Mouse (Mus musculus): ENCODE measurements around the gene Cfap73. TPM values are rescaled to one million over a fixed set of nuclear protein-coding genes. Genes with fewer than 3 reads are reported as not detected.
A peak's percentile ranks its signal among the peaks of the same experiment; 100 is the strongest.

Cfap73 gene
- total RNA-seq, 1 experiment from 2014 or later, result 3.1 TPM

DNA sequence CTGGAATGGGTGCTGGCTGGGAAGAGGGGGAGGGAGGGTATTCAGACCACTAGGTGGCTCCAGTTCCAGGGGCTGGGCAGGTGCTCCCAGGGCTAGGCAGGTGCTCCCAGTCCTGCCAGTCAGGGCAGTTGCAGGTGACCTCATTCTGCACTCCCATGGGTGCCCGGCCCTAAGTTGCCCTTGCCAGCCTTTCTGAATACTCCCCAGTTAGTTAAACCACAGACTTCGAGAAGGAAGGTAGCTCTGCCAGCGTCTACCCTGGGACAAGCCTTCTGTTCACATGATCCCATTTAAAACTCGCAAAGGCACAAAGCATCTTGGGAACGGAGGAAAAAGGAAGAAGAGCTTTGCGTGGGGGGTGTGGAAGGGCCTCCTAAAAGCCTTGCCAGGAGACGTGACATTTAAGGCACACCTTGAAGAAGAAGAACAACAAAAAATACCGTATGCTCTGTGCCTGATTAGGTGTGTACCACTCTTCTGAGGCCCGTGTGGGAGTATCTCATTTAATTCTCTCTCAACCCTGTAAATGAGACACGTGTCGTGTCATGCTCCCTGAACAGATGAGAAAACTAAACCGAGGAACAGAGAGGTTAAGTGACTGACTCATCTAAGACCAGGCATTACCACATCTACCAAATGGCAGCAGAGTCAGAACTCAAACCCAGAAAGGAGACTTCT, 13.9 kb upstream of the Cfap73 start:
- no peak for DNase-seq

DNA sequence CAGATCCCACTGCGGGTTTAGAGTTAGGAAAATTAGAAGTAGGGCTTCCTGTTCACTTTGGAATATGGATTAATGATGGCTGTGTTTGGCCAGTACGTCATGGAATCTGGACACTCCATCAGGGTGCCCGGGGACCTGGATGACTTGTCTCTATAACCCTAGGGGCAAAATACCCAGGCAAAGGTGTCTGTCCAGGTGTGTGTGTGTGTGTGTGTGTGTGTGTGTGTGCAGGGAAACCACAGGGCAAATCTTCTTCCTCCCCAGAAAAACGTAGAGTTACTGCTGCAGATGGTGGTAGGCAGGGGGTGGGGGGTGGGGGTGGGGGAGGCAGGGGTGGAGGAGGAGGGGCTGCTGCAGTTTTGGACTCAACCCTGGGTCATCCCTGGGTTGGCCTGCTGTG, 13.3 kb upstream of the Cfap73 start:
- no peak for DNase-seq

DNA sequence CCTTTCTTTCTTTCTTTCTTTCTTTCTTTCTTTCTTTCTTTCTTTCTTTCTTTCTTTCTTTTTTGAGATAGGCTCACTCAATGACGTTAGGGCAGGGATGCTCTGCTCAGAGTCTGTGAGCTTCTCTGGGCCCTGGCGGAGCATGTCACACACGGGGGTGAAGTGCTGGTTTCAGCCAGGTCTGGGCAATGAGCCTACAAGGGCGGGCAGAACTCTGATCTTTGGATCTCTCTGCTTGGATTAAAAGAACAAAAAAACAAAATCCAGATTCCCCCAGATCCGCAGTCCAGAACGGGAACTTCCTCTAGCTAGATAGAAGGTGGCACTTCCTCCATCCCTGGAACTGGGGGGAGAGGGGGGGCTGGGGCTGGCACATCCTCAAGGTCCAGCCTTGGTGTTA, 11.8 kb upstream of the Cfap73 start:
- DNase-seq, result peak; percentile 63

DNA sequence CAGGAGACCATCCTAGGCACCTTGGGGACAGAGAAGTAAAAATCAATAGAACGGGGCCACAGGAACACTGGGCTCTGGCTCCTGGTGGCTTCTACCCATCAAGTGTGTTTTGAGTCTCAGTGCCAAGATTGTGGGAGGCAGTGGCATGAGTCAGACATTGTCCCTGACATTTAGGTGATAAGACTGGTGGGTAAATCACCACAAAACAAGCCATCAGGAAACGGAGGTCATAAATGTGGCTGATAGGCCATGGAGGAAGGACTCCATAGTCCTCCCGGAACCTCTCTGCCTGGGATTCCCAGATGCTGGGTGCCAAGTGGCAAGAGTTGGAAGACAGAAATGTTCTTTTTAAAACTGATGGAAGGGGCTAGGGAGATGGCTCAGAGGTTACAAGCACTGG, 10.2 kb upstream of the Cfap73 start:
- peak; percentile 43 for DNase-seq

DNA sequence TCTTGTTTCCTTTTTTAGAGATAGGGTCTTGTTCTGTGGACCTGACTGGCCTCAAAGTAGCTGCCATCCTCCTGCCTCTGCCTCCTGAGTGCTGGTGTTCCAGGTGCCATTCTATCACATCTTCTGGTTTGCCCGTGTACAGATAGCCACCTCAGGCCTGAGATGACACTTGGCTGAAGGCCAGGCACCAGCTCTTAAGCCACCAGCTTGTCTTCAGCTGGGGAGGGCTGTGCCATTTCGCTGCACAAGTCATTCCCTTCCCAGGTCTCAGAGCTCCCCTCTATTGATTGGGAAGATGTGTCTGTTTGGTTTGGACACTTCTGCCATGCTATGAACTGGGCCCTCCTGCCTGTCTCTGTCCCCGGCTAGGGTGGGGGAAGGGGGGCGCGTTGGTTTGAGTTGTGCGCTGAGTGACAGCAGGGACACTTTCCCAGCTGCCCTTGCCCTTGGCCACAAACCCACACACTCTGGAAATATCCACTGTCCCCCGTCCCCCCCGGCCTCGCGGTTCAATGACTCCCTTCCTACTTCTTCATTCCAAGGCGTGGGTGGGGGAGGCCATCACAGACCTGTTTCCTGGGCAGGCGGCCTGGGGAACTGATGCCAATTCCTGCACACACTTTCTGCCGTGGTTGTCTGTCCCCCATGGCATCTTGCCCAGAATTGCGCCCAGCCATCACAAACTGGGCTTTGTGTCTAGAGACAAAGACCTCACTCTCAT, 9.5 kb upstream of the Cfap73 start:
- peak; percentile 77 for DNase-seq

DNA sequence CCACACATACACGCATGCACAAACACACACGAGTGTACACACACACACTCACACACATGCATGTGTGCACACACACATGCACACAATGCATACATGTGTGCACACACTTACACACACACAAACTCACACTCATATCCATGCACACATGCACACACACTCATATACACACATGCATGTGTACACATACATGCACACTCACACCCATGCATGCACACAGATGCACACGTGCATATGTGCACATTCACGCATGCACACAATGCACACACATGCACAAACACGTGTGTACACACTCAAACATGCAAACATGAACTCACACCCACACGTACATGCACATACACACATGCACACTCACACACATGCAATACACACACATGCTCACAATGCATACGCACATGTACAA, 6.1 kb upstream of the Cfap73 start:
- no peak for DNase-seq

DNA sequence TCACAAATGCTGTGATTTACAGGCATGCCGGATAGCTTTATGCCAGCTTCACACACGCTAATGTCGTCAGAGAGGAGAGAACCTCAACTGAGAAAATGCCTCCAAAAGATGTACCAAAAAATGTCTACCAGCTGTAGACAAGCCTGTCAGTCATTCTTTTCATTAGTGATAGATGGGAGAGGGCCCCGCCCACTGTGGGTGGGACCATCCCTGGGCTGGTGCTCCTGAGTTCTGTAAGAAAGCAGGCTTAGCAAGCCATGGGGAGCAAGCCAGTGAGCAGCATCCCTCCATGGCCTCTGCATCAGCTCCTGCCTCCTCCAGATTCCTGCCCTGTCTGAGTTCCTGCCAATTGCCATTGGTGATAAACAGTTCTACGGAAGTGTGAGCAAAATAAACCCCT, 1.6 kb upstream of the Cfap73 start:
- no peak for DNase-seq

DNA sequence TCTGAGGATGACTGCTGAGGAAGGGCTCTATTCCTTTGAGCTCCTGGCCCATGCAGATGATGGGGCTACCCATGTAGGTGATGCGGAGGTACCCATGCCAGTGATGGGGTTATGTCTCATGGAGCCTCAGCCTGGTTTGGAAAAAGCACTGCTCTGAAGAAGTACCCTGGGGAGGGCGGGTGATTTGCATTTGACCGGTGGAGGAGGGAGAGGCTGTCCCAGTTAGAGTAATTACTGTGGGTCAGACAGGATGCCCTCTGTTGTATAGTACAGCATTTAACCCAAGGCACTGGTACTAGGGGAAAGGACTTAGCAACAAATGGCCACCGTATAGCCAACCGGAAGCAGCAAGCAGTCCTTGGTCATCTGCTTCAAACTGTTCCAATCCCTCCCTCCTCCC, 825 bp upstream of the Cfap73 start:
- no peak for DNase-seq

DNA sequence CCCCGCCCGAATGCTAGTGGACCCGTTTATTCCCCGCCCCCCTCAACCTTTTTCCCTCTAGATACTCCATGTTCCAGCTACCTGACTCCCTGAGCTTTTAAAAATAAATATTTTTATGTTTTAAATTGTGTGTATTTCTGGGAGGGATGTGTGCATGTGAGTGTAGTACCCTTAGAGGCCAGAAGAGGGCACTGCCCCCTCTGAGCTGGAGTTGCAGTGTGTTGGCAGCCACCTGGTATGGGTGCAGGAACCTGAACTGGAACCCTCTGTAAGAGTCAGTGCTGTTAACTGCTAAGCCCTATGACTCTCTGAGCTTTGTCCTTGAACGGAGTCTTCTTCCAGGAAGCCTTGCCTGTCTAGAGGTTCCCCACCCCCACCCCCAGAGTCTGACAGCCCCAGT, 2.1 kb downstream of the Cfap73 start:
- DNase-seq, result no peak

DNA sequence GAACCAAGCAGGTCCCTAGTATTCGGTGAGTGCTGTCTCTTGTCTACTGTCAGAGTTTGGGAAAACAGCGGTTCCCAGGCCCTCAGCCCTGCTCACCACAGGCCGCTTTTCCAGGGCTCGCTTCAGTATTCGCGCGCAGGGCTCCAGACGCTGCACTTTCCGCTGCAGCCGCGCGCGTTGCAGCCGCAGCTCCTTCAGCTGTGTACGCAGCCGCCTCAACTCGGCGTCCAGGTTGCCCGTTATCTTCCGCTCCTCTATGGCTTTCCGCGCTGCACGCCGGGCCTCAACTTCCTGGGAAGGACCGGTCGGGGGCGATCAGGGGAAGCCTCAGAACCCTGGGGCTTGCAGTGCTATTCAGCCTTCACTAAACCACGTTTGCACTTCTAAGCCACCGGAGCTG, 2.9 kb downstream of the Cfap73 start:
- no peak for DNase-seq

DNA sequence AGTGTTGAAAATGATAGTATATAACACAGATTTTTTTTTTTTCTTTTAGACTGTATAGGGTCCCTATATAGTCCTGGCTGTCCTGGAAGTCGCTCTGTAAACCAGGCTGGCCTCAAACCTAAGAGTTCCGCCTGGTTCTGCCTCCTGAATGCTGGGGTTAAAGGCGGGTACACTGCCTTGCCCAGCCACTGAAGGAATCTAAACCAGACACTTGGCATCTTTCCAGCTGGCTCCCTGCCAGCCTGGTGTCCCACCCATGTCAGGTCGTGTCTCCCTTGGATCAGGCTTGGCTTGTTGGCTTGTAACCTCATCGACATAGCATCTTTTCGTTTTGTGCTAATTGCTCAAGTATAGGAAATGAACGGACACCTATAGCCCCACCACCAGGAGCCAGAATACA, 5.4 kb downstream of the Cfap73 start:
- no peak for DNase-seq

DNA sequence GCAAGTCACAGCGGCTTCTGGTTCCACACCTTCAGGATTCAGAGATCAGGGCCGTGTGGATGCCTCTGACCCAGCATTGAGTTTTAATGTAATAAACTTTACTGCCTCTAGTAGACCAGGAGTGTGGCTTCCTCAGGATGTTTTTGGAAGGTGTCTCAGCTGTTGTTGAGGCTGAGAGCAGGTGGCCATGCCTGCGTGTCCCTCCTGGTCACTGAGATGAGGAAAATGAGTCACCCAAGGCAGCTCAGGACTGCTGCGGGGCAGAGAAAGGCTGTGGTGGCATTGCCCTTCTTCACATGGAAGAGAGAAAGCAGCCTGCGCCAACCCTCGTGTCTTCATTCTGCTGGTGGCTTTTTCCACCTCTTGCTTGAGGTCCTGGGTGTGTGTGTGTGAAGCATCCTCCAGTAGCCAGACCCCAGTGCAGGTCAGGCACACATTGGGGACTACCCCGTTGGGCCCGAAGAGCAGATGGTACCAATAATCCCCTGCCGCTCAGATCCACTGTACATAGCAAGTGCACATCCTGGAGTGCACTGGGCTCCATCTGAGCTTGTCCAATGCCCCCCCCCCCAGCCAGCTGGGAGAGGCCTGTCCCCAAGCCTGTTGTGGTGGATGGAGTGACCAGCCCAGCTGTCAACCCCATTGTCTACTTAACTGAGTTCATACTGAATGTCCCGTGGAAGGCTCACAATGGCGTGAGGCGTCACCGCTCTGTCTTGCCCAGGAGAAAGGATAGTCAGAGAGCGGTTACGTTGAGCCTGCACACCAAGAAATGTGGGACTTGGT, 6.3 kb downstream of the Cfap73 start:
- no peak for DNase-seq

DNA sequence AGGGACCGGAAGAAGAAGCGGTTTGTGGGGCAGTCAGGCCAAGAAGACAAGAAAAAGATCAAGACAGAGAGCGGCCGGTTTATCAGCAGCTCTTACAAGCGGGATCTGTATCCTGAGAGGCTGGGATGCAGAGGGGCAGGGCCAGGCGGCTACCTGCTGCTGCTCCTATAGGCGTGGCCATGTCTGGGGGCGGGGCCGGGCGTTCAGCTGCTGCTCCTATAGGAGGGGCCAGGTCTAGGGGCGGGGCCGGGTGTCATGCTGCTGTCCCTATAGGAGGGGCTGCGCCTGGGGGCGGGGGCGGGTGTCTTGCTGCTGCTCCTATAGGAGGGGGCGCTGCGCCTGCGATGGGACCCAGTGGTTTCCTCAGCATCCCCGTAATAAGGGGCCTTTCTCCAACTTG, 7.6 kb downstream of the Cfap73 start:
- no peak for DNase-seq

DNA sequence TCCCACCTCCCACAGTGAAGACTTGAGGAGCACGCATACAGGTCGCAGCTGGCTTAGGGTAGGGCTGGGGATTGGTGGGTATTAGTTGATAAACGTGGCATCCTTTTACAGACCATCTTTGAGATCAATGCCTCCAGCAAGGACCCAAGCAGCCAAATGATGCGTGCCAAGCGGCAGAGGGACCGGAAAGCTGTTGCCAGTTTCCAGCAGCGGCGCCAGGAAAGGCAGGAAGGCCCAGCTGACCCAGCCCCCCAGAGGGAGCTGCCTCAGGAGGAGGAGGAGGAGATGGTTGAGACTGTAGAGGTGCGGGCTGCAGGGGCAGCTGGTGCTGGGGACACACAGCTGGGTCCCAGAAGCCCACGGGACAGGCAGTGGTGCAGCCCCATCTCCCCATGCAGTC, 9.6 kb downstream of the Cfap73 start:
- DNase-seq, result no peak

DNA sequence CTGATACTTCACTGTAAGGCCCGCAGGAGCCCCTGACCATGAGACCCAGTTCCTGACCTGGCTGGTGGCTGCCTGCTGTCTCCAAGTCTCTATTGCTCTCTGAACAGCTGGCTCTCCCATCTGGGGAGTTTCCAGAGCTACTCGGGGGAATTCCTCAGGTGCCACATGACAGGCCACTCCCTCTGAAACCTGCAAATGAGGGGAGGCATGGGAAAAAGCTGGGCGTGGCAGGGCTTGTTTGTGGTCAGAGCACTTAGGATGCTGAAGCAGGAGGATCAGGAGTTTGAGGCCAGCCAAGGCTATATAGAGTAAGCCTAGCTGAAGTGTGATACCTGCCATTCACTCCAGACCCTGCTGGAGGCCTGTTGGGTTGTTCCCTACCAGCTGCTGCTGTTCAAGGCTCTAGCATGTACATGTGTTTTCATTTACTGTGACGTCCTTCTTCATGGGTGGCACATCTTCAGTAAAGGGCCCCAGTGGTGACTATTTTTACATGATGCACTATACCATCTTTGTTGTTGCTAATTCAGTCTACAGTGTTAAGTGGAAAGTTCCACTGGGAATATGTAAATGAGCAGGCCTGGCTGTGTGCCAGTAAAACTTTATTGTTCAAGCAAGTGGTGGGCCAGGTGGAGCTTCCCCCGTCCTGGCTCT, 11.7 kb downstream of the Cfap73 start:
- no peak for DNase-seq

DNA sequence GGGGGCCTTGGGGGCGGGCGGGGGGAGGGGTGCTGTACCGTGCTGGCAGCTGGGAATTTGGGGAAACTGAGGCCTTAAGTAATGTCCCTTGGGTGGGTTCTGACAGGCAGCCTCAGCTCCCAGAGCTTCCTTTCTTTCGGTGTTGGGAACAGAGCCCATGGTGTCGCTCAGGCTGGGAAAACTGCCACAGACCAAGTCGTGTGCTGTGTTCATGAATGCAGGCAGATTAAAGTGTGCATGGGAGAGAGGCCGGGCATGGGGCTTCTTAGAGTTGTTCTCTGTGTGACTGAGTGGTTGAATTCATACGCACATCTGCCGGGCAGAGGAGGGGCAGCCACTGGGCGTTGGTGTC, 12.2 kb downstream of the Cfap73 start:
- no peak for DNase-seq

DNA sequence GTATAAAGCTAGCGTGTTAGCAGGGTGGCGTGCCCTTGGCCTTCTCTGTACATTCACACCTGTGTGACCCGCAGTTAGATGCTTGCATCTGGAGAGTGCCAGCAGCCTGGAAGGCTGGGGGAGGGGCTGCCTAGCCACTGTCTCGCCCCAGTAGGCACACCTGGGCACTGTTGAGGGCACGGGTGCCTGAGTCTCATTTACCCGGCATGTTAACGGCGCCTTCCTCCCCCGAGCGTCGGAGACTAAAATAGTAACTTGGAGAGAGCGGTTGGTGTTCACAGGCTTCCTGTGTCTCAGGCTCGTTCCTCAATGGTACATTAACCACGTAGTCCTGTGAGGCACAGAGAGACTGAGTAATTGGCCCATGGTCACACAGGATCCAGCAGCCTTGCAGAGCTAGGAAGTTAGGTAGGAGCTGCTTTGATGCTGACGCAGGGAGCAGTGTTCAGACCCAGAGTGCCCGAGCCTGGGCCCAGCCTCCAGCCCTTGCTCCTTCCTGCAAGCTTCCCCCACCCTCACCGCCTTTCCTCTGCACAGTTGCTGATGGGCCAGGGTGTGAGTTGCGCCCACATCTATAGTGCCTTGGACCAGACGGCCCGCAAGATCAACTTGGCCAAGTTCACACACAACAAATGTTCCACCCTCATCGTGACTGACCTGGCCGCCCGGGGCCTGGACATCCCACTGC, 12.8 kb downstream of the Cfap73 start:
- DNase-seq, result no peak

DNA sequence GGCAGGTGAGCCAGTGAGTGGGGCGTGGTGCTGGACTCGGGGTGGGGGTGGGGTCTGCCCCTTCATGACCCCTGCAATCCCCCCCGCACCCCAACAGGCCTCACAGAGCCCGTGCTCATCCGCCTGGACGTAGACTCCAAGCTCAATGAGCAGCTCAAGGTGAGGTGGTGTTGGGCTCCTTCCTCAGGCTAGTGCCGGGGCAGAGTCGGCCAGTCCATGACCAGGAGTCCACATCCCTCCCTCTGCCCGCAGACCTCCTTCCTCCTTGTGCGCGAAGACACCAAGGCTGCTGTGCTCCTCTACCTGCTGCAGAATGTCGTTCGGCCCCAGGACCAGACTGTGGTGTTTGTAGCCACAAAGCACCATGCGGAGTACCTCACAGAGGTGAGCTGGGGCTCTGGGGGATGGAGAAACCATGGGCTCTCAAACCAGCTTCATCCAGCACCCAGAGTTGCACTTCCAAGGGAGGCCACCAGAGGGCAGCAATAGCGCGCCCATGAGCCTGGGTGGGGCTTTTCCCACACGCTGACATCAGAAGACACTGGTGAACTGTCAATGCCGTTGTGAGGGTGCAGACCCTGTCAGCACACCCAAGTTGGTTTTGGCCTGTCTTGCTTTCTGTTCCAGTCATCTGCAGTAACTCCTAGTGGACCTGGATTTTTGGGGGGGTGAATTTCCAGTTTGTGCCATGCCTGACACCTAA, 13.5 kb downstream of the Cfap73 start:
- DNase-seq, result peak; percentile 87

DNA sequence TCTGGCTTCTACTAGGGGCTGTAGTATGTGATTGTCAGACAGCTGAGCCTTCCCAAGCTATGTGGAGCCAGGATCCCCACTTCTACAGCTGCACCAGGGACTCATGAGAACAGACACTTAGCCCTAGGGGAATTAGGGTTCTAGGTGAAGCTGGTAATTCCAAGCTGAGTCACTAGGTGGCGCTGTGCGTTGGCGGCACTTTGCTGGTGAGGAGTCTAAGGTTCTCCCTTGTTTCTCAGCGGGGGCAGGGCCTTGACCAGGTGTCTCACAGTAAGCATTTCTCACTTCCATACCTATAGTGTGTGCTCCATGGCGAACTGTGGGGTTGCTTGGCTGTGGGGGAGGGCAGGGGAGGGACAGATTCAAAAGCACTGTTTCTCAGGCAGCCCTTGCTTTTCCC, 14.8 kb downstream of the Cfap73 start:
- peak; percentile 67 for DNase-seq

DNA sequence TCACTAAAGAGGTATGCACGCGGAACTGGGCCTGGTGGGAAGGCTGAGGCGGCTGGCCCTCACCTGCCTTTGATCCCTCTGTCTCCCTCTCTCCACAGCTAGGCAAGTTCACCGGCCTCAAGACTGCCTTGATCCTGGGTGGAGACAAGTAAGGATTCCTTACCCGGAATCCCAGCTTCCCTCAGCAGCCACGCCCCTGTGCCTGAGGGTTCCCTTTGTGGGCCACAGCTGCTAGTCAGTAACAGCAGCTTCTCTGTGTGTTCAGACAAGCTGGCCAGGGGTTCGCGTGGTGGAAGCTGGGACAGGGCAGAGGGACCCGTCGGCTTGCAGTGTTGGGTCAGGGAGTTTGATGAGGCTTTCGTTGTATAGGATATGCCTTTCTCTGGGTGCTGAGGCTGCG, 15.3 kb downstream of the Cfap73 start:
- DNase-seq, result no peak

DNA sequence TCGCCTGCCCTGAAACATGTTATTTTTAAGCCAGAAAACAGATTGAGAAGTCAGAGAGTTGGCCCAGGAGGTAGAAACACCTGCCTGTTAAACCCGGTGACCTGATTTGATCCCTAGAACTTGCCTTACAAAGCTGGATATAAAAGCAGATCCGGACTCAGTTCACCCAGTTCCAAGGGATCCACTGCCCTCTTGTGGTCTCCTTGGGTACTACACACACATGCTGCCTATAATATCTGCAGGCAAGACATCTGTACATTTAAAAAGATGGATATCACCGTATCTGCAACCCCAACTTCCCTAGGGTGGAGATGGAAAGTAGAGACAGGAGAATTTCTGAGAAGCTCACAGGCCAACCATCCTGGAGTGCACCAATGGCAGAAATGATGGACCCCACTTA, 18.1 kb downstream of the Cfap73 start:
- DNase-seq, result no peak
